Mouse (Mus musculus): ENCODE measurements at regions not wholly inside any gene's neighbourhood (a gene's known extent, or its start where the extent isn't known, plus 50 kb on each side); places are given as distances from the start of the nearest gene placed in this dataset.
A peak's percentile ranks its signal among the peaks of the same experiment; 100 is the strongest.
"Not testable (repeated sequence)": the region's sequence is repeated elsewhere in the genome, so short reads cannot be mapped to it uniquely, and the experiment has no call there.

GRCm38 (mm10) chr1:145910637-145911369, 583.8 kb upstream of the Brinp3 start:
- no peak for DNase-seq

GRCm38 (mm10) chr1:145935798-145936197, 558.8 kb upstream of the Brinp3 start:
- no peak for DNase-seq

DNA sequence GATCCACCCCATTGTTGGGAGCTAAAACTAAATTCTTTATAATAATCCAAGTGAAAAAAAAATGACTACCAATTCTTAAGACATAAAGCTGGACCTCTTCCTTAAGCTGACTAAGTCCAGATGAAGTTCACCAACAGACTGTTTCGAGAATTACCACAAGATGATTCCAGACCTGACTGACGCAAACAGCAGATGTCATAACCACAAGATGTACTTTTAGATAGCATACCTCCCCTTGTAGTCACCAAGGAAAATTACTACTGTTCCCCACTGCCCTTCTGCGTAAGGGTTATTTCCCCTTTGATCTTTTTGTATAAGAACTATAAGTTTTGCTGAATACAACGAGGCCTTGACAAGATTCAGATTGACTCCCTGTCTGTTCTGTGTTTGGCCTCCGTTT, 536.8 kb upstream of the Brinp3 start:
- not testable (repeated sequence) for DNase-seq

- DNase-seq, result no peak
Observed at GRCm38 (mm10) chr1:145962303-145962702, 532.3 kb upstream of the Brinp3 start.

DNA sequence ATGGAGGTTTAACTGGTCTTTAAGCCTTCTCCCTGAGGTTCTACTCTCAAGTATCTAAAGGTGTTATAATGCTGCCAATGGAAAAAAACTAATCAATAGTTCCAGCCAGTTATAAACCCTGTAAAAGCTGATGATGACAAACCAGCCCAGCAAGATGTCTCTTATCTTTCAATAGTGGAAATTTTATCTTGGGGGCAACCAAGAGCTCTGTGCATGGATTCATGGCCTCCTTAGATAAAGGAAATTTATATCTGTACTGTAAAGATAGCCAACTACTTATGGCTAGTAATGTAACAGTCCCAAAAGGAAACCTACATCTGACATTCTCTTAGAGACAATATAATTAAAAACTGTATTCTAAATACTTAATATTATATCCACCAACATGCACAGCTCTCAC, 526.5 kb upstream of the Brinp3 start:
- no peak for DNase-seq

GRCm38 (mm10) chr1:145972416-145972815, 522.1 kb upstream of the Brinp3 start:
- no peak for DNase-seq

DNA sequence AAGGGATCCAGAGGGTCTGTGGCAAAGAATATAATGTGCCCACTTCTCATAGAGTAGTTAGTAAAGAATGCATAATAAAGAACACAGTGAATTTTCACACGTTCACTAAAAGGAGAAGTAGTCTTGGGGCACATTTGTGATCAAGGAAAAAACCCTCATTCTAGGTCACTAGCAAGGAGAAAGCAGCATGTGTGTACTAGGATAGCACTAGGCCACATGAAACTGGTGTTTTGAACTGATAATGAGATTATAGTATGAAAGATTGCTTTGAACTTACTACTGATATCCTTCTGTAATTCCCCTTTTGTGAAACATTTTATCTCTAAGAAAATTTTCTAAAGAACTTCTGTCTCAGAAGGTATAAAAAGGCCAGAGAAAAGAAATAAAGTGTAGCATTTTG, 492.6 kb upstream of the Brinp3 start:
- DNase-seq, result no peak

DNA sequence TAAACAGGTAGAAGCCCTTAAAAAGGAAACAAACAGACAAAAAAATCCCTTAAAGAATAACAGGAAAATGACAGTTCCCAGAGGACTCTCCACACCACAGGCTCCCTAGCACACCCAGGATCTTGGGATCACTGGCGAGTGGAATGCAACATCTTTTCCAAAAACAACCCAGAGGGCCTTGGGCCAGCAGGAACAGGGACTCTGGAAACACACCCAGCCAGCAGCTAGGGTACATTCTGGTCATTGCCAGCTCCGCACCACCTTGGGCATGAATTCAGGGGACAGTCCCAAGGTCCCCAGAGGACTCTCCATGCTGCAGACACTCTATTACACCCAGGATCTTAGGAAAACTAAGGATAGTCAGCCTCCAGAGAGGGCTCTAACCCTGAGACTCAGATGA, 479.5 kb upstream of the Brinp3 start:
- DNase-seq, result no peak

- no peak for DNase-seq
Observed at GRCm38 (mm10) chr1:146026660-146027059, 467.9 kb upstream of the Brinp3 start.

DNA sequence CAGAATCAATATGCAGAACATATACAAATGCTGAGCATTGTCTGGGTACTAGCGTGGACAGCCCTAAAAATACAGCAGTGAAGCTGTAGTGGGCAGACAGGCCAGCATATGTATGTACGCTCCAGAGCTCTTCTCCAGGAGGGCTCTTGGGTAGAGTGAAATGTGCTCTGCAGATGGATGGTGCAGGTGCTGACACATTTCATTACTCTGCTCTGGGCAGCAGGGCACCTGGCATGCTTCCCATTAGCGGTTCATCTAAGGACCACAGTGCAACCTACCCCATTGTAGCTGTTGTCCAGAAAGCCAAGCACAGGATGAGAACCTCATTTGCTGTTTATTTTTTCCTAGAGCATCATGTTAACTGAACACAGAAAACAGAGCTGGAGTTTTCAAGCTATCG, 466.9 kb upstream of the Brinp3 start:
- DNase-seq, result peak; percentile 29

DNA sequence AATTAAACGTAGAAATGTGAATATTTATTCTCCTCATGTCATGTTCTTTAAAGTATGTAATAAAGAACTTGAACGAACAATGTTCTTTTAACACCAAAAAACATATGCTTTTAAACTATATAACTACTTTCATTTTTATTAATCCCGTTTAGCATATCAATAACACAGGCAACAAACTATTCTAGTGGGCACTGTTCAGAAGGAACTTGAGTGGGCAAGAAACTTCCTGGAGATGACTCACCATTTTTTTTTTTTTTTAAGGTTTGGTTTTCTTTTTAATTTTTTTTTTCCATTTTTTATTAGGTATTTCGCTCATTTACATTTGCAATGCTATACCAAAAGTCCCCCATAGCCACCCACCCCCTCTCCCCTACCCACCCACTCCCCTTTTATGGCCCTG, 462.2 kb upstream of the Brinp3 start:
- DNase-seq, result not testable (repeated sequence)

DNA sequence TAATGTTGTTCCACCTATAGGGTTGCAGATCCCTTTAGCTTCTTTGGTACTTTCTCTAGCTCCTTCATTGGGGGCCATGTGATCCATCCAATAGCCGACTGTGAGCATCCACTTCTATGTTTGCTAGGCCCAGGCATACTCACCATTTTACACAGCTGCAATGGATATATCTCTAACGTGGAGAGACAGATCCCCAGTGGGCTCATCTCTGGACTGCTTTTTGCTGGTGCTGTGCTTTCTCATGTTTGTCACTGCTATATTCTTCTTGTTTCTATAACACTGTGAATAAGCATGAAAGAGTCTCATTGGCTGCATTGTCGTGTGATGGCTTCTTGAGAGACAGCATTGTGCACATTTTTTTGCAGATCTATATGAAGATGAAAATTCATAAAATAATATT, 461.6 kb upstream of the Brinp3 start:
- not testable (repeated sequence) for DNase-seq

- no peak for DNase-seq
Observed at GRCm38 (mm10) chr1:146052504-146052903, 442.1 kb upstream of the Brinp3 start.

Data from cerebellum, adult 8-10 months (tissue).